Comparison of ENCODE assay signal across 8 mouse cellular contexts in the genomic region with DNA sequence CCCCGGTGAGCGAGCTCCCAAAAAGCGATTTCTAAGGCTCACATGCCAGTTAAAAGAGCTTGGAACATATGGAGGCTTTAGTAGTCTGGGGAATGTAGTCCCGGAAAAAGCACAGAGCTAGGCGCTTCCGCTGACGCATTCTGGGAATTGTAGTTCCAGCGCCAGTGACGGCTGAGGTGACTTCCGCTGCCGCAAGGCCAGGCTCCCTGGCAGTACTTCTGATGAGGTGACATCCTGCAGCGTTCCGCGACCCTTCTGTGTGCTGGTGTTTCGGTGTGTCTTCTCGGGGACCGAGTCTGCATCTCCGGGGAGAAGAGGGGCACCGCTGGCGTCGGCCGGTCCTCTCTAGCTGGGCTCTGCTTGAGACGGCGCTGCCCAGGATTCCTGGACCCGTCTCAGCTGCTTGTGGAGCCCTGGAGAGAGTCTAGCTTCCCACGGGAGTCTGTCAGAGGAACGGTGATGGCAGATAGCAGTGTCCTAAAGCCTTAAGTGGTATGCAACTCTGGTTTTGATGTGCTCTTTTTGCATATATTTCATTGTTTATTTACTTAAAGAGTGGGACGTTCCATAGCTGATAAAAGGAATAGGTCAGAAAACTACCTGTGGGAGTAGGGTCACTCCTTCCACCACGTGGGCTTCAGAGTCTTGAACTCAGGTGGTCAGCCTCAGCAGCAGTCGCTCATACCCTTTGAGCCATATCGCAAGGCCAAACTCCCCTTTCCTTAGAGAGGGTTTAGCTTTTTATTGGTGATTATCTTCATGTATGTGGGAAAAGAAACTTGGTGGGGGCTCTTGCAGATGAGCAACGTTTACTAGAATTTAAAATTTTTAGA. TPM values are rescaled to one million over a fixed set of nuclear protein-coding genes. Genes with fewer than 3 reads are reported as not detected.
DNase-seq lines count a peak whose midpoint lies in the region; ATAC-seq lines count a peak whose summit lies in the region.

A gene (plus strand): TSS at position 174 of the 833 bp plus-strand sequence.

- peak; percentile 99 for ATAC-seq in inflammation-experienced regulatory T-cells, adult 6 months
- ATAC-seq in megakaryocyte-erythroid progenitor cell, adult 5-6 weeks (replicated peaks; ENCODE audit: low FRiP score, low TSS enrichment, poor library complexity, severe bottlenecking): peak; percentile 100

- peak; percentile 78 for DNase-seq in adipocyte (ENCODE audit: low spot score)
- peak; percentile 95 for DNase-seq in embryo, embryonic 10 days (ENCODE audit: low spot score)
- DNase-seq in gastrocnemius, postnatal 10 days: peak; percentile 74
- peak; percentile 88 to 89 for DNase-seq in left cerebral cortex, postnatal 10 days (ENCODE audit: extremely low spot score in 1 of 2, low spot score in 2 of 2)
- DNase-seq in right cerebral cortex, postnatal 25 days: peak; percentile 92
- peak; percentile 74 to 77 for DNase-seq in urinary bladder, postnatal 4 days (ENCODE audit: low spot score in 2 of 2)

- intact Hi-C loops in left cerebral cortex, postnatal 10 days (cut with DNase I): loop anchor here (10.0 kb wide), 1 partner anchor 121 kb away; a partner anchor contains a TSS

RNA-seq across cellular contexts. Expression of the gene that starts here (rescaled TPM):
- 1 to 10 TPM; 5.1 to 7.5 TPM for total RNA-seq in gastrocnemius, postnatal 10 days (2021)
- 10 to 100 TPM; 14.7 to 18.5 (median 16.5) TPM for polyA plus RNA-seq in inflammation-experienced regulatory T-cells, adult 6 months (2017; shearing (Covaris generic))
- 10 to 100 TPM; 18.3 to 19.5 TPM for total RNA-seq in left cerebral cortex, postnatal 10 days (2021)
- 8.0 and 8.2 TPM in 2 replicates for total RNA-seq in megakaryocyte-erythroid progenitor cell, adult 5-6 weeks (2014; fragmentation: Nextera tagmentation)
- total RNA-seq in megakaryocyte-erythroid progenitor cell, adult 5-6 weeks (2017): 6.4 and 7.8 TPM in 2 replicates

Comparison
In these comparisons a context has a peak if more than half of its experiments do, and no peak if none do; other contexts are left out.
1. Peak in every context shown above with its lines: DNase-seq and ATAC-seq.